Mouse (Mus musculus) heart, embryonic 12.5 days (tissue): Measurements from ENCODE around the gene Ttll10. TPM values are rescaled to one million over a fixed set of nuclear protein-coding genes. Genes with fewer than 3 reads are reported as not detected.

Experiments used
- ATAC-seq: fragments of 200-750 bp; cut with Nextera tagmentation; 2 replicates; pipeline ENCODE4 v1.8.0; 2017; ENCODE audit warnings: moderate TSS enrichment, moderate library complexity; ENCODE audit not compliant: insufficient number of reproducible peaks, low FRiP score
- H3K27ac ChIP-seq: fragments of 300-500 bp; sonication (generic); 2 replicates; pipeline ENCODE4 v1.5.1; 2016; ENCODE audit warnings: mild to moderate bottlenecking, moderate library complexity; ENCODE audit not compliant: poor library complexity, severe bottlenecking
- H3K27me3 ChIP-seq: fragments of 300-500 bp; sonication (generic); replicated peaks from 2 replicates; pipeline ENCODE4 v1.6.1; 2016; ENCODE audit warnings: mild to moderate bottlenecking, moderate library complexity
- H3K36me3 ChIP-seq: fragments of 300-500 bp; sonication (generic); 2 replicates; pipeline ENCODE4 v1.6.1; 2016; ENCODE audit warnings: mild to moderate bottlenecking, moderate library complexity
- H3K4me1 ChIP-seq: fragments of 300-500 bp; sonication (generic); replicated peaks from 2 replicates; pipeline ENCODE4 v1.6.1; 2016; ENCODE audit warnings: mild to moderate bottlenecking
- H3K4me2 ChIP-seq: fragments of 300-500 bp; sonication (generic); 2 replicates; pipeline ENCODE4 v1.6.1; 2016; ENCODE audit warnings: mild to moderate bottlenecking, moderate library complexity
- H3K4me3 ChIP-seq: fragments of 300-500 bp; sonication (generic); 2 replicates; pipeline ENCODE4 v1.5.1; 2016; ENCODE audit warnings: mild to moderate bottlenecking
- H3K9ac ChIP-seq: fragments of 300-500 bp; sonication (generic); 2 replicates; pipeline ENCODE4 v1.6.1; 2016; ENCODE audit warnings: mild to moderate bottlenecking, moderate library complexity
- H3K9me3 ChIP-seq: fragments of 300-500 bp; sonication (generic); replicated peaks from 2 replicates; pipeline ENCODE4 v1.6.1; 2016; ENCODE audit warnings: mild to moderate bottlenecking, moderate library complexity
- WGBS: fragments of 180-500 bp; shearing (Covaris S2); methylation state at CpG from one replicate; pipeline ENCODE4 v1.1.7; 2016; 5-methylcytosine and 5-hydroxymethylcytosine counted together
- polyA plus RNA-seq: library from polyadenylated mRNA; unstranded; fragments of >200 nt; fragmentation: Nextera tagmentation; extraction: Ambion mirVana; gene quantifications from 2 replicates; pipeline ENCODE4 v1.2.1, GENCODE M21; 2016

Gene Ttll10
- polyA plus RNA-seq, 1 experiment from 2014 or later, result 0.24 TPM

DNA sequence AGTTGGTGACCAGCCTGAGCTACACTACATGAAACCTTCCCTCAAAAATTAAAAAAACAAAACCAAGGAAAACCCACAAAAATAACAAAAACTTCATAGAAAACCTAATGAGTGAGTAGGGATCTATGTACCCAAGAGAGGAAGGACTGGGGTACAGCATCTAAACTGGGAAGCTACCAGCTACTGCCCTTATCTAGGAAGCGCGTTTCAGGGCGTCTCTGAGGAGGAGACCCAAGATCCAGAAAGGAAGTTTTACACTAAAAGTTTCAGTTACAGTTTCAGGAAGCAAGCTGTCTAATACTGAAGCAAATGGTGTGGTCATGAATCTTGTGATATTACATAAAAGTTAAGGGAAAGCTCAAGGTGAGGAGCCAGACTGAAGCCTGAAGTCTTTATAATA lies 9.4 kb downstream of the Ttll10 start:
- H3K27ac ChIP-seq, result no peak overlapping the region
- no peak for ATAC-seq
- peaks cover 22% of the 10 kb centered on the region for H3K4me1 ChIP-seq
- no peak overlapping the region for H3K4me2 ChIP-seq
- no peaks in the 10 kb centered on the region for H3K9me3 ChIP-seq
- WGBS, result 53% methylated on average over 3 of the region's 3 CpGs
- 0 out of 2 replicates have a peak, but pooled peaks cover 6% of the 10 kb centered on the region for H3K27me3 ChIP-seq
- no peak overlapping the region for H3K9ac ChIP-seq
- H3K4me3 ChIP-seq, result no peak overlapping the region
- H3K36me3 ChIP-seq, result no peaks in the 10 kb centered on the region

DNA sequence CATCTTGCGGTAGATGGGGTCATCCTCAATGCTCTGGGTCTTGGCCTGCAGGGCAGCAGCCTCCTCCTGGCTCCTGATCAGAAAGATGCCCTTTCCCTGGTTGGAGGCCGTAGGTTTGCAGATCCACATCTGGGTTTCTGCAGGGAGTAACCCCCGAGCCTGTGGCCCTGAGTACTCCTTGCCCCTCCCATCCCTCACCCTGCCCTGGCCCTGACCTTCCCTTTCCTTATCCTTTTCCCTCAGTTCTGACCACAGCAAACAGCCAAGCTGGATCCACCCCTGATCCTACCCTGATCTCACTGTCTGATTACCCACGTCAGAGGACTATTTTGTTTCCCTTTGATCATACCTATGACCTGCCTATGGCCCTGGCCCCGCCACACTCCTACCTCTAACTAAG lies 14.5 kb downstream of the Ttll10 start:
- ATAC-seq, result 0 out of 2 replicates have a peak, but pooled peaks have one; percentile 4
- H3K36me3 ChIP-seq, result no peaks in the 10 kb centered on the region
- H3K27ac ChIP-seq, result no peak overlapping the region
- H3K4me3 ChIP-seq, result no peak overlapping the region
- WGBS, result 59% methylated on average over 5 of the region's 5 CpGs
- no peaks in the 10 kb centered on the region for H3K4me1 ChIP-seq
- H3K4me2 ChIP-seq, result no peak overlapping the region
- 0 out of 2 replicates have a peak, but pooled peaks cover 14% of the 10 kb centered on the region for H3K27me3 ChIP-seq
- no peaks in the 10 kb centered on the region for H3K9me3 ChIP-seq
- no peak overlapping the region for H3K9ac ChIP-seq

DNA sequence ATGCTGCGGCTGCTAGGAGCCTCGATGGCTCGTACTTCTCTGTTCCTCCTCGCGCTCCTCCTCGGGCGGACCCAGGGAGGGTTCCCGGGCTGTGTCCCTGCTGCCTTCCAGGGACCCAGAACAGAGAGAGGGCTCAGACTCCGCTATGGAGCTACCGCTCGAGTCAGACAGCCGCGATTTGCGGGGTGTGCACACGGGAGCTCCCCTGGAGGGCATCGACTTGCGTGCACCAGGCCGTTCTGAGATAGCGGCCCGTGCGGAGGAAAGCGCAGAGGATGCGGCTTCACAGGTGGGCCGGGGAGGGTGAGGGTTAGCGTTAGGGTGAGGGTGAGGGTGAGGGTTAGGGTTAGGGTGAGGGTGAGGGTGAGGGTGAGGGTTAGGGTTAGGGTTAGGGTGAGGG lies 24.3 kb downstream of the Ttll10 start:
- ATAC-seq, result no peak
- H3K4me2 ChIP-seq, result peak overlapping the region; percentile 56
- H3K27me3 ChIP-seq, result peaks cover 28% of the 10 kb centered on the region
- peak overlapping the region; percentile 35 for H3K4me3 ChIP-seq
- H3K36me3 ChIP-seq, result no peaks in the 10 kb centered on the region
- H3K4me1 ChIP-seq, result peaks cover 35% of the 10 kb centered on the region
- H3K9me3 ChIP-seq, result no peaks in the 10 kb centered on the region
- WGBS, result 5% methylated on average over 25 of the region's 25 CpGs
- H3K27ac ChIP-seq, result no peak overlapping the region
- H3K9ac ChIP-seq, result peak overlapping the region; percentile 48; the same call in 1 of the 2 replicates

DNA sequence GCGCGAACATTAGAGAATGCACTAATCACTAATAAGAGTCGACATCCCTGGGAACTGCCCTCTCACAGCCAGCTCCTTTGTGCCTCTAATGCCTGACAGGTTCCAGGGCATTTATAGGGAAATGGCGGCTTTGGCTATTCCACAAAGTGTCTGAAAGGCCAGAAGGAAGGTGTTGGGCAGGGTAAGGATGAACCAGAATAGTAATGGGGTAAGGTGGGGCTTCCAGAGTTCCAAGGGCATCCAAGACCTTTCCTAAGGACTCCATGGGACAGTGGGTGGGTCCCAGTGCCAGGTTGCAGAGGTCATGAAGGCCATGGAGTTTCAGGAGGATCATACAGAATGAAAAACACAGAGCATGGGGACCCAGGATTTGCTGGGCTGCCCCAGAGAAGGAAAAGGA lies 24.9 kb downstream of the Ttll10 start:
- Histone ChIP-seq H3K4me2 (peak overlapping the region; percentile 56), H3K4me3 (no peak overlapping the region)
- 73% methylated on average over 4 of the region's 4 CpGs for WGBS

DNA sequence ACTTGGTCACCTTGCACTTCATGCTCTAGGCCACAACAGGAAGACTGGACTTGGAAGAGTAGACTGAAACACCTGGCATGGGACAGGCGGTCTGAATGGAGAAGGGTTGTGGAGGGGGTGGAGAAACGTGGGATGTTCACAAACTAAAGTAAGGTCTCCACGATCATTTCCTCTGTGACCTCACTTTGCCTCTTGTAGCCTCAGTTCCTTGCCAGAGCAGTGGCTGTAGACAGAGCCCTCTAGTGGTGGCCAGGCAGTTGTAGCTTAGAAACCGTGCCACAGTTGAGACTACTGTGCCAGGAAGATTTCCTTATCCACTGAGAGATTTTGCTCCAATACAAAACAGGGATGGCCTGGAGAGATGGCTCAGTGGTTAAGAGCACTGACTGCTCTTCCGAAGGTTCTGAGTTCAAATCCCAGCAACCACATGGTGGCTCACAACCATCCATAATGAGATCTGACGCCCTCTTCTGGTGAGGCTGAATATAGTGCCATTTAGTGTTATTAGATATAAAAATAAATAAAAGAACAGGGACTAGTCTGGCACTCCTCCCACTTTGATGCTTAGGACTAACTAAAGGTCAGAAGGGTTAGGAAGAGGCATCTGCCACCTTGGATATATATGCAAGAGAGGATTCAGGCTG lies 25.6 kb downstream of the Ttll10 start:
- Histone ChIP-seq H3K36me3 (peaks cover 7% of the 10 kb centered on the region), H3K4me3 (no peak overlapping the region), H3K4me1 (peaks cover 35% of the 10 kb centered on the region), H3K9me3 (no peaks in the 10 kb centered on the region), H3K27ac (no peak overlapping the region), H3K27me3 (peaks cover 28% of the 10 kb centered on the region), H3K4me2 (no peak overlapping the region), H3K9ac (no peak overlapping the region)
- ATAC-seq, result no peak
- 53% methylated on average over 6 of the region's 6 CpGs for WGBS

More for the DNA sequence above, 24.9 kb downstream of the Ttll10 start:
- Histone ChIP-seq H3K36me3 (peaks cover 3% of the 10 kb centered on the region), H3K9me3 (no peaks in the 10 kb centered on the region), H3K9ac (no peak overlapping the region), H3K27ac (no peak overlapping the region), H3K27me3 (peaks cover 28% of the 10 kb centered on the region), H3K4me1 (peaks cover 35% of the 10 kb centered on the region)
- ATAC-seq, result no peak

DNA sequence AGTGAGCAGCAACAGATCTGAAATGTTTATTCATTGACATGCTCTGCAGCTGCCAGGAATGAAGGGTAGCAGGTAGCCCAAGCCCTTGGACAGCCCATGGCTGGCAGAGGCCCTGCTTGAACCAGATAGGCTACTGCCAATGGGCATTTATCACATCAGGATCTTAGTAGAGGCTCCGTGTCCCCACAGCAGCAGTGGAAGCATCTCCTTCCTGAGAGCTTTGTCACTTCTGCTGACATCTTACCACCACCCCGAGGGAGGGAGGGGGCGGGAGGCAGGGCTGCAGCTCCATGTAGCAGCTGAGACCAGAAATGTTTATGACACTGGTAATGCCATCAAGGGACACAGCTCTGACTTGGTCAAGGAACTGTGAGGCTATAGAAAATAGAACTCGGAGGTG lies 26.4 kb downstream of the Ttll10 start:
- H3K36me3 ChIP-seq, result peaks cover 13% of the 10 kb centered on the region
- H3K4me3 ChIP-seq, result no peak overlapping the region
- 80% methylated on average over 4 of the region's 4 CpGs for WGBS
- no peaks in the 10 kb centered on the region for H3K9me3 ChIP-seq
- H3K27me3 ChIP-seq, result peaks cover 28% of the 10 kb centered on the region
- no peak overlapping the region for H3K27ac ChIP-seq
- peaks cover 35% of the 10 kb centered on the region for H3K4me1 ChIP-seq
- no peak for ATAC-seq
- no peak overlapping the region for H3K9ac ChIP-seq
- H3K4me2 ChIP-seq, result no peak overlapping the region

DNA sequence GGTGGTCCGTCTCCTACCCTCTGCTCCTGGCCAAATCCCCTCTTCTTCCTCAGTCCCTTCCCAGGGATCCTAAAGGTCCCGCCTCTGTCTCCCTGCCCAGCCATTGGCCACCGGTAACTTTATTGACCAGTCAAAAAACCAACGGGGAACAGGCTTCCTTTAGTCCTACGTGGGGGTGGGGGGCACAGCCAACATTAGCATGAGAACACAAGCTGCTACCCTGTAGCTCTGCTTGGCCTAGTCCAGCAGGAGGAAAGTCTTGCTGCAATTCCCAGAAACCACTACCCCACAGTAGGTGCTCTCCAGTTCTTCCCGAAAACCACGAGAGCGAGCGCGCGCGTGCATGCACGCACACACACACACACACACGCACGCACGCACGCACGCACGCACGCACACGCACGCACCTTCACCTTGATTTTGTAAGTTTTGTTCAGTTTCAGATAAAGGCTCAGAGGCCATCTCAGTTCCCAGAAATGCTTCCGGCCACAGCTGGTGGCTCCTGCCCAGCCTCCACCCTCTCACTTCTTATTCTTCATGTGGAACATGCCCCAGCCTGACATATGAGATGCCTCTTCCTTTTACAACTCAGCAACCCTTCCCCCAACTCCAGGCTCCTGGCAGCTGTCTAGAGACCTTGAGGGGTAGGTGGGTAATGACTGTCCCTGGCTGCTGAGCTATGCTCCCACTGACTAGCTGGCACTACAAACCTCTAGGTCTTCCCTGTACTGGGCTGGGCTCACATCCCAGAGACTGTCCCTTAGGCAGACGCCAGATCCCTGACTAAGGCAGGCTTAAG lies 27.4 kb downstream of the Ttll10 start:
- H3K4me3 ChIP-seq, result peak overlapping the region; percentile 67
- H3K4me2 ChIP-seq, result peak overlapping the region; percentile 77
- peak overlapping the region; percentile 96 for H3K27ac ChIP-seq
- H3K4me1 ChIP-seq, result peaks cover 35% of the 10 kb centered on the region
- peaks cover 24% of the 10 kb centered on the region for H3K36me3 ChIP-seq
- WGBS, result 2% methylated on average over 24 of the region's 24 CpGs
- peak overlapping the region; percentile 79 for H3K9ac ChIP-seq
- peak; percentile 84 for ATAC-seq
- peaks cover 28% of the 10 kb centered on the region for H3K27me3 ChIP-seq
- H3K9me3 ChIP-seq, result no peaks in the 10 kb centered on the region

DNA sequence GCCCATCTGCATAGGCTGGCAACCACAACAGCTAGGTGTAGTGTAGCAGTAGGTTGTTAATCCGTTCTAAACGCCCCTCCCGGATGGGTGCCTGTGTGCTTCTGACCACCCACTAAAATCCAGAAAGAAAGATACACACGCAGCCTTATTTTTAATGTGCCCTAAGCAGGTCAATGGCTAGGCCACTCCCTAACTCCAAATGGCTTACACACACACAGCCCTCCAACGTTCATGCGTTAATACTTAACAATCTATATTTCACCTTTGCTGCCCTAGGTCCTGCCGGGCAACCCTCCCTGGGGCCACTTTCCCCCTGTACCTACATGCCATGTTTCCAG lies 28.0 kb downstream of the Ttll10 start:
- Histone ChIP-seq H3K27ac (peak overlapping the region; percentile 96), H3K9ac (peak overlapping the region; percentile 79), H3K4me1 (peaks cover 39% of the 10 kb centered on the region), H3K27me3 (peaks cover 24% of the 10 kb centered on the region), H3K4me3 (peak overlapping the region; percentile 67), H3K36me3 (peaks cover 24% of the 10 kb centered on the region), H3K4me2 (peak overlapping the region; percentile 77), H3K9me3 (no peaks in the 10 kb centered on the region)
- ATAC-seq, result 0 out of 2 replicates have a peak, but pooled peaks have one; percentile 17
- WGBS, result 14% methylated on average over 7 of the region's 7 CpGs

DNA sequence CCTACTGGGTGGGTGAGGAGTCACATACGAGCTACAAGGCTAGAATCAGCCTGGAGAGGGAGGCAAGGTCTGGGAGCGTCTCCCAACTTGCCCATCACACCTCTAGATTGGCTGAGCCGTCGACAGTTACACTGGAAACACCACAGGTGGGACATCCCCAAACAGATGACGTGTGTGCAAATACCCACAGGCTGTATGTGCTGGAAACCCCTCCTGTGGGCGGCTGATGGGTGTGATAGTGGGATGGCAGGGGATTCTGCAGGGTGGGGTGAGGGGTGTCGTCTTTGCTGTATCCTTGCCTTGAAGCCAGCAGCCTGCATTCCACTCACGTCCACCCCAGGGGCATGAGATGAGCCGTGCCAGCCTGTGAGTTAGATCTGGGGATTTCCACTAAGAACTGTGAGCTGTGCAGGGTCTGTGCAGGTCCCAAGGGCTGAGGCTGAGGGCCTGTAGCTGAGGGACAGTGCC lies 28.5 kb downstream of the Ttll10 start:
- H3K36me3 ChIP-seq, result peaks cover 24% of the 10 kb centered on the region
- H3K9ac ChIP-seq, result peak overlapping the region; percentile 79
- ATAC-seq, result 0 out of 2 replicates have a peak, but pooled peaks have one; percentile 20
- H3K27me3 ChIP-seq, result peaks cover 18% of the 10 kb centered on the region
- peaks cover 43% of the 10 kb centered on the region for H3K4me1 ChIP-seq
- peak overlapping the region; percentile 96; the same call in 1 of the 2 replicates for H3K27ac ChIP-seq
- H3K4me3 ChIP-seq, result peak overlapping the region; percentile 67
- 46% methylated on average over 9 of the region's 9 CpGs for WGBS
- no peaks in the 10 kb centered on the region for H3K9me3 ChIP-seq
- peak overlapping the region; percentile 77 for H3K4me2 ChIP-seq

DNA sequence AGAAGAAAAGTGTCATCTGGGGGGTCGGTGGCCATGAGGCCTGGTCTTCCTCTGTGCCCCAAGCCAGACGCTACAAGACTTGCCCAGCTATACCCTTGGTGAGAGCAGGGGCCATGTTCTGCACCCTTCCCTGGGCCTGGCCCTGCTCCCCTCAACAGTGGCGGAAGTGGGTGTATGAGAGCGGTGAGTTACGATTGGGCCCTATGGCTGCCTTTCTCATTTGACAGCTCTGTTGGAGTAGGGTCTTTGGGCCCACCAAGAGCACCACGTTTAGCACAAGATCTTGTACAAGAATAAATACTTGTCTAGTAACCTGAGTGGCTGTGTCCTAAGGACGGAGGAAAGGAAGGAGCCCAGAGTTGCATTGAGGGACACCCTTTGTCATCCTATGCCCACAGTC lies 30.6 kb downstream of the Ttll10 start:
- Histone ChIP-seq H3K27me3 (no peaks in the 10 kb centered on the region), H3K4me3 (no peak overlapping the region), H3K4me2 (no peak overlapping the region), H3K36me3 (peaks cover 29% of the 10 kb centered on the region), H3K4me1 (peaks cover 35% of the 10 kb centered on the region), H3K27ac (no peak overlapping the region), H3K9me3 (no peaks in the 10 kb centered on the region), H3K9ac (no peak overlapping the region)
- no peak for ATAC-seq
- 88% methylated on average over 7 of the region's 7 CpGs for WGBS

DNA sequence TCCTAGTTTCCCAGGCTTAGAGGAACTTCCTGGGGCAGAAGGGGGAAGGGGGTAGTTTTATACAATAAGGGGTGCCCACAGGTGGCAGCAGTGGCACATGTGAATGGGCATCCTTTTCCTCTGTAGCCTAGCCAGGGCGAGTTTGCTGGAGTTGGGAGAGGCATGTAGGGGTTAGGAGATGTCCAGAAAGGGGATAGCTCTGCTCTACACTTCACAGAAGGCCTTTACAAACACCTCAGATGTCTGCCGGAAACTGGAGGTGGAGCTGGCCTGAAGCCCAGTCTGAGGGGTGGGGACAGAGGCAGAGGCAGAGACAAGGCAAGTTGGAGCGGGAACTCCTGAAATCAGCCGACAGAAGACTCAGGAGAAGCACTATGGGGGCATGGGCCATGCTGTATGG lies 33.2 kb downstream of the Ttll10 start, which contains the start of gene Tnfrsf18:
Gene Tnfrsf18, plus strand, starts transcription at position 152 of the 400 bp plus-strand sequence.
- peaks cover 33% of the 10 kb centered on the region for H3K4me1 ChIP-seq
- peak within 1 kb of the TSS; percentile 17; the same call in 1 of the 2 replicates for H3K27ac ChIP-seq
- no peak within 1 kb of the TSS for H3K4me3 ChIP-seq
- no peaks in the 10 kb centered on the region for H3K9me3 ChIP-seq
- no peaks in the 10 kb centered on the region for H3K27me3 ChIP-seq
- peak; percentile 39; the same call in 1 of the 2 replicates for ATAC-seq
- peak within 1 kb of the TSS; percentile 14; the same call in 1 of the 2 replicates for H3K9ac ChIP-seq
- no peak within 1 kb of the TSS for H3K4me2 ChIP-seq
- peaks cover 39% of the 10 kb centered on the region for H3K36me3 ChIP-seq
- 27% methylated on average over 4 of the region's 4 CpGs for WGBS
